Mouse (Mus musculus): ENCODE data around the gene Col11a2. TPM values are rescaled to one million over a fixed set of nuclear protein-coding genes. Genes with fewer than 3 reads are reported as not detected.

Col11a2 gene
- polyA plus RNA-seq, 1 experiment from 2014 or later: 0.61 TPM

DNA sequence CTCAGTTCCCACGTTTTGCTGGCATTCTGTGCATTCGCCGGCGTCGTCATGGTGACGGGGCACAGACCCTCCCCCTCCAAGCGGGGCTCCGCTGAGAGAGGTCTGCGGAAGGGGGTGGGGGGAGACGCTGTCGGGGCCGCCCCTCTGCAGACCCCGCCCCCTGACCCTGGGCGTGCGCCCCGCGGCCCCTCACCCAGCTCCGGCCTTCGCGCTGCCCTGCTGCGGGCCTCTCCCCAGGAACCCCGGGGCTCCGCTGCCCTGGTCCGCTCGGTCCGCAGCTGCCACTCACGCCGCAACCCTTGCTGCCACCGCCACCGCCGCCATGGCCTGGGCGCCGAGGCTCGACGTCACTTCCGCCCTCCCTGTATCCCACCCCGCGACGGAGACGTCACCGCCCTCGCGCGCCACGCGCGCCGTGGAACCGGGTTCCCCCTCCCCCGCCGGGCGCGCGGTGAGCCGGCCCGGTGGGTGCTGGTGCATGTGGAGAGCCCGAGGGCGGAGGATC is 14.9 kb upstream of the Col11a2 start, which contains the start of gene Ring1:
Ring1 (minus strand) TSS at position 364 of the 505 bp plus-strand sequence.
- ATAC-seq (ENCODE audit: insufficient read depth, low FRiP score): peak; percentile 77
- under 1% methylated on average over 55 of the region's 58 CpGs for WGBS
- H3K9me3 ChIP-seq (replicated peaks; ENCODE audit: control insufficient read depth, low read length): no peaks in the 10 kb centered on the region
- H3K4me3 ChIP-seq (replicated peaks; ENCODE audit: low read length): peak within 1 kb of the TSS; percentile 92
- H3K27me3 ChIP-seq (ENCODE audit: control insufficient read depth, insufficient read depth, low read length): no peaks in the 10 kb centered on the region
- H3K4me2 ChIP-seq (ENCODE audit: low read depth, low read length): peak within 1 kb of the TSS; percentile 88
- H3K9ac ChIP-seq (ENCODE audit: low read length): peak within 1 kb of the TSS; percentile 92
- peak within 1 kb of the TSS; percentile 93 for H3K27ac ChIP-seq (ENCODE audit: low read length)
- H3K4me1 ChIP-seq (ENCODE audit: control insufficient read depth, insufficient read depth, low read length): peaks cover 34% of the 10 kb centered on the region
- H3K36me3 ChIP-seq (ENCODE audit: control insufficient read depth, insufficient read depth, low read length): peaks cover 33% of the 10 kb centered on the region

DNA sequence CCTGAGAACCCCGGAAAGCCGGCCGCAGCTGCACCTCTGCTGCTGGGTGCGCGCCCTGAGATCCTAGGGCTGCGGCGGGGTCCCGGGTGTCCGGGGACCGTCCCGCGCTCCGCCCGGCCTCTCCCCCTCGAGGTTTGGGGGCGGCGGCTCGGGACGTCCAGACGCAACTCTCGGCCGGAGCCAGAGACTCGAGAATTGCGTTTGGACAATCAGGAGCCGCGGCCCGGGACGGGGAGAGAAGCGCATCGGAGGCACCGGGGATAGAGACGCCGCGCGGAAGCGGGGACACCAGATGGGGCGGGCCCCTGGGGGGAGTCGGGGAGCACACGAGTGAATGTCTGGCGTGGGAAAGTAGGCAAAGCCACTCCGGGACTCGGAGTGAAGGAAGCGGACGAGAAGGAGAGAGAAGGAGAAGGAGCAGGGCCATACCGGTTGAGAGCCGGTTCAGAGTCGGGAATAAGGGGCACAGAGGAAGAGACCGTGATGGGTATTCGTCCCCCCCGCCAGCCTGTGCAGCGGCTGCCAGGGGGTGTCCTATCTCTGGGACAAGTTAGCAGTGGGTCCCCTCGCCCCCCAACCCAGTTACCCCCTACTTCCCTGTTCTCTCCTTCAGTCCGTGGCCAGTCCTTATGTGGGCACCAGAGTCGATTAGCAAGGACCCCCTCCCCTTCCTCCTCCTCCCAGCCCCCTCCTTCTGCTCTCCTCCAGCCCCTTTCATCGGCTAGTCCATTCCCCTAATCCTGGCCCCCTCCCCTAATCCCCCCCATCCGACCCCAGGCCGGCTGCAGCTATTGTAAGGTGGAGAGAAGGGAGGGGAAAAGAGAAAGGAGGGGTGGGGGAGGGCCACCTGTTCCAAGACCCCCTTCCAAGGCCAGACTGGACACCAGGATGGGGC is 14.1 kb upstream of the Col11a2 start:
- H3K4me1 ChIP-seq (ENCODE audit: control insufficient read depth, insufficient read depth, low read length): peaks cover 42% of the 10 kb centered on the region
- no peak for ATAC-seq (ENCODE audit: insufficient read depth, low FRiP score)

DNA sequence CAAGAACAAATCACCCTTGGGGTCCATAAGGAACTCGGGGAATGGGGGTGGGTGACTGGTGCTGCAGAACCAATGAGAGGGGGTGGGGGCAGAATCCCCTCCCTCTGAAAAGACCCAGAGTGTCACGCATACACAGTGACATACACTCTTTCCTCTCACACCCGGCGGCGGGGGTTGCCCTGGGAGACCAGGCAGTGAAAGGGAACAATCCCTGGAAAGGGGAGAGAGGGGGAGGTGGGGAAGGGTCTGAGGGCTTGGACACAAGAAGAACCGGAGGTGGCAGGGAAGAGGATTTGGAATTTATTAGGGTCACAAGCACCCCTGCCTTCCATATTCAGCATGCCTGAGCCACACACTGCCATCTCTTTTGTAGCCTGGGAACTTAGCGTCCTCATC is 13.5 kb upstream of the Col11a2 start:
- Histone ChIP-seq H3K4me2 (ENCODE audit: low read depth, low read length) (peak overlapping the region; percentile 88), H3K4me1 (ENCODE audit: control insufficient read depth, insufficient read depth, low read length) (peaks cover 48% of the 10 kb centered on the region), H3K36me3 (ENCODE audit: control insufficient read depth, insufficient read depth, low read length) (peaks cover 32% of the 10 kb centered on the region), H3K27me3 (ENCODE audit: control insufficient read depth, insufficient read depth, low read length) (no peaks in the 10 kb centered on the region), H3K4me3 (replicated peaks; ENCODE audit: low read length) (peak overlapping the region; percentile 92), H3K27ac (ENCODE audit: low read length) (no peak overlapping the region), H3K9me3 (replicated peaks; ENCODE audit: control insufficient read depth, low read length) (no peaks in the 10 kb centered on the region), H3K9ac (ENCODE audit: low read length) (peak overlapping the region; percentile 92)
- 27% methylated on average over 7 of the region's 7 CpGs for WGBS
- no peak for ATAC-seq (ENCODE audit: insufficient read depth, low FRiP score)

More for the DNA sequence above, 14.1 kb upstream of the Col11a2 start:
- Histone ChIP-seq H3K9me3 (replicated peaks; ENCODE audit: control insufficient read depth, low read length) (no peaks in the 10 kb centered on the region), H3K4me3 (replicated peaks; ENCODE audit: low read length) (peak overlapping the region; percentile 92), H3K27me3 (ENCODE audit: control insufficient read depth, insufficient read depth, low read length) (no peaks in the 10 kb centered on the region), H3K27ac (ENCODE audit: low read length) (peak overlapping the region; percentile 93), H3K4me2 (ENCODE audit: low read depth, low read length) (peak overlapping the region; percentile 88), H3K9ac (ENCODE audit: low read length) (peak overlapping the region; percentile 92), H3K36me3 (ENCODE audit: control insufficient read depth, insufficient read depth, low read length) (peaks cover 36% of the 10 kb centered on the region)
- WGBS: under 1% methylated on average over 53 of the region's 57 CpGs

DNA sequence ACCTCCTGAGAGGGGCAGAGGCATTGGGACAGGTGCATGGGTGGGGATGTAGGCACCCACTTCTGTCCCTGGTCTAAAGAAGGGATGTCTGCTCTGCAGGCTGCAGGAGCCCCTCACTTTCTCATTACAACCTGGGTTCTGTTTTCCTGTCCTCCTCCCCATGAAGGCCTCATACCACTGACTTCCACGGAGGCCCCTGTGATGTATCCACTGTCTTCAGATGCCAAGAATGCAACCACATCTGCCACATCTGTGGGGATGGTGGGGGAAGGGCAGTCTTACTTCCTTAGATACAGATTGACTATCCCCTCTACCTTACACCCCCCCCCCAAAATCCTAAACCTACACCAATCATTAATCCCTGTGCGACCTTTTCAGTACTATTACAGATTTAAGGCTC is 13.0 kb upstream of the Col11a2 start:
- ATAC-seq (ENCODE audit: insufficient read depth, low FRiP score): no peak
- peaks cover 27% of the 10 kb centered on the region for H3K36me3 ChIP-seq (ENCODE audit: control insufficient read depth, insufficient read depth, low read length)
- no peak overlapping the region for H3K27ac ChIP-seq (ENCODE audit: low read length)
- peaks cover 48% of the 10 kb centered on the region for H3K4me1 ChIP-seq (ENCODE audit: control insufficient read depth, insufficient read depth, low read length)
- no peak overlapping the region for H3K4me2 ChIP-seq (ENCODE audit: low read depth, low read length)
- no peak overlapping the region for H3K9ac ChIP-seq (ENCODE audit: low read length)
- 35% methylated on average over 2 of the region's 2 CpGs for WGBS
- H3K9me3 ChIP-seq (replicated peaks; ENCODE audit: control insufficient read depth, low read length): no peaks in the 10 kb centered on the region
- no peaks in the 10 kb centered on the region for H3K27me3 ChIP-seq (ENCODE audit: control insufficient read depth, insufficient read depth, low read length)
- no peak overlapping the region for H3K4me3 ChIP-seq (replicated peaks; ENCODE audit: low read length)

DNA sequence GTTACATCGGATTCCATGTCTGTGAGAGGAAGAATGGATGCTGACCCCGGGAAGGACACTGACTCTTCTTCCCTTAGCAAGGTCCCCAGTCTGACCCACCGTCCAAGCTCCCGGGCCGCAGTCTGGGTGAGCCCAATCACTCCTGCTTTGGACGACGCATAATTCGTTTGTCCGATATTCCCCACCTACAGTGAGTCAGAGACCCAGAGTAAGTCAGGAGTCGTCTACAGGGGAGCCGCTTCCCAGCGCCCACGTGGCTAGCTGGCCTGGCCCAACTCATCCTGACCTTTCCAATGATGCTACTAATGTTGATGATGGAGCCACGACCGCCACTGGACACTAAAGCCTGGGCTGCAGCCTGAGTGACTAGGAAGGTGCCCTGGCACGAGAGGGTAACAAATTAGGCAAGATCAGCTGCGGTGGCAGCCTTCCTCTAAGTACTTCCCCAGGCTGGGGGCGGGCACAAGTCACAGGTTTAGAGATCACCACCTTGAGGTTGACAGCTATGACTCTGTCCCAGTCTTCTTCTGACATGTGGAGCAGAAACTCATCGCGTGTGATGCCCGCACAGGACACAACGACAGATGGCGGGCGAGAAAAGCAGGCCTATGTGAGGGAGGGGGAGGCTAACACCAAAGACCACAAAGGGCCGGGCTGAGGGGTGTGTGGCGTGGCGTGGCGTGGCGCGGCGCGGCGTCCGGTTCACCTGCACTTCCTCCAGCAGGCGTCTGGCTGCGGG is 12.2 kb upstream of the Col11a2 start:
- peak overlapping the region; percentile 85 for H3K4me2 ChIP-seq (ENCODE audit: low read depth, low read length)
- H3K27ac ChIP-seq (ENCODE audit: low read length): peak overlapping the region; percentile 66
- H3K9me3 ChIP-seq (replicated peaks; ENCODE audit: control insufficient read depth, low read length): no peaks in the 10 kb centered on the region
- H3K27me3 ChIP-seq (ENCODE audit: control insufficient read depth, insufficient read depth, low read length): no peaks in the 10 kb centered on the region
- peak overlapping the region; percentile 75 for H3K4me3 ChIP-seq (replicated peaks; ENCODE audit: low read length)
- peaks cover 48% of the 10 kb centered on the region for H3K4me1 ChIP-seq (ENCODE audit: control insufficient read depth, insufficient read depth, low read length)
- peak overlapping the region; percentile 74 for H3K9ac ChIP-seq (ENCODE audit: low read length)
- no peak for ATAC-seq (ENCODE audit: insufficient read depth, low FRiP score)
- peaks cover 20% of the 10 kb centered on the region for H3K36me3 ChIP-seq (ENCODE audit: control insufficient read depth, insufficient read depth, low read length)
- WGBS: 10% methylated on average over 36 of the region's 36 CpGs

DNA sequence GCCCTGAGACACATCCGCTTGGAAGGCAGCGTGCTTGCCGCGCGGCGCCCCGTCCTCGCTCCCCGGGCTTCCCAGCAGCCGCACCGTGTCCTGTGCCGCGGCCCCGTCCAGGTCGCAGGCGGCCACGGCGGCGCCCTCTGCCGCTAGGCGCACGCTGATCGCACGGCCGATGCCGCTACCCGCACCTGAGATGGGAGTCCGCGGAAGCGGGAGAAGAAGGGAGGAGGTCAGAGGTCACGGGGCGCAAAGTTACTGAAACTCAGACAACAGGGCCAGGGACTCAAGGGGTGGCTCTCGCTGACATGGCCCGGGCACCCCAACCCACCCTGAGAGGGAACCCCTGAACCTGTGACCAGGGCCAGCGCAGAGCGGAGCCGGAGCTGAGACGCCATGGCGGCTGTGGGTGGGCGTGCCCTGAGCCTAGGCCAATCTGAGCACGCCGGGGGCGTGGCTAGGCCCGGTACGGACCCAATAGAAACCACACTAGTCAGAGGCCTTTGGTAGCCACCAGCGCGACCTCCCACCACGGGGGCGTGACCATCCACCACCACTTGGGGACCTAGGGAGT is 11.5 kb upstream of the Col11a2 start, which contains the start of gene H2-Ke6:
H2-Ke6 (minus strand) TSS at position 405 of the 568 bp plus-strand sequence.
- Histone ChIP-seq H3K4me1 (ENCODE audit: control insufficient read depth, insufficient read depth, low read length) (peaks cover 52% of the 10 kb centered on the region), H3K9ac (ENCODE audit: low read length) (peak within 1 kb of the TSS; percentile 74), H3K4me3 (replicated peaks; ENCODE audit: low read length) (peak within 1 kb of the TSS; percentile 75), H3K4me2 (ENCODE audit: low read depth, low read length) (peak within 1 kb of the TSS; percentile 85), H3K36me3 (ENCODE audit: control insufficient read depth, insufficient read depth, low read length) (peaks cover 16% of the 10 kb centered on the region), H3K27me3 (ENCODE audit: control insufficient read depth, insufficient read depth, low read length) (no peaks in the 10 kb centered on the region), H3K27ac (ENCODE audit: low read length) (peak within 1 kb of the TSS; percentile 66), H3K9me3 (replicated peaks; ENCODE audit: control insufficient read depth, low read length) (no peaks in the 10 kb centered on the region)
- WGBS: under 1% methylated on average over 49 of the region's 49 CpGs
- peak; percentile 75 for ATAC-seq (ENCODE audit: insufficient read depth, low FRiP score)

DNA sequence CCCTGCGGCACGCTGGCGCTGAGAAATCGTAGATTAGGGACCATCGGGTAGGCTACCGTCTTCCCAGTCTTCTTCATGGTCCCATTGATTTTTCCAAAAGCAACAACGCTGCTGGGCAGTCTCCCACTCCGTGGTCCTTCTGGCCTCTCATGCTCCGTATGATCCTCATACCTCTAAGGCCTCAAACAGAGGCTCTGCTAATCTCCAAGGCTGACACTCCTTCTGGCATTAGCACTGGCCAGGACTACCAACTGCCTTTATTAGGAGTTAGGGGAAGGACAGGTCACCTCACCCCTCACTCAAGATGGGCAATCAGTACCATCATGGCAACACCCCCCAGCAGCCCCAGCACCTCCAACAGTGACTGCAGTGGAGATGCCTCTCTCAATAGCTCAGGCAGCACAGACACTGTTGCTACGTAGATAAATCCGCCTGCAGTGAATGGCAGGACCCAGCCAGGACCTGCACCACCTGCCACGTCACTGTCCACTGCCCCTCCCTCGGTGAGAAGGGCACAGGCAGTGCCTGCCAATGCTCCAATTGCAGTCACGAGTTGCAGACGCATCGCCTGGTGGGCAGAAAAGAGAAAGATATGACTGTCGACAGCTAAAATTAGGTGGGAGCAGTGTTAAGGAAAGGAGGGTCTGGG is 10.6 kb upstream of the Col11a2 start:
- Histone ChIP-seq H3K4me3 (replicated peaks; ENCODE audit: low read length) (no peak overlapping the region), H3K4me1 (ENCODE audit: control insufficient read depth, insufficient read depth, low read length) (peaks cover 61% of the 10 kb centered on the region)
- WGBS: 73% methylated on average over 17 of the region's 17 CpGs

DNA sequence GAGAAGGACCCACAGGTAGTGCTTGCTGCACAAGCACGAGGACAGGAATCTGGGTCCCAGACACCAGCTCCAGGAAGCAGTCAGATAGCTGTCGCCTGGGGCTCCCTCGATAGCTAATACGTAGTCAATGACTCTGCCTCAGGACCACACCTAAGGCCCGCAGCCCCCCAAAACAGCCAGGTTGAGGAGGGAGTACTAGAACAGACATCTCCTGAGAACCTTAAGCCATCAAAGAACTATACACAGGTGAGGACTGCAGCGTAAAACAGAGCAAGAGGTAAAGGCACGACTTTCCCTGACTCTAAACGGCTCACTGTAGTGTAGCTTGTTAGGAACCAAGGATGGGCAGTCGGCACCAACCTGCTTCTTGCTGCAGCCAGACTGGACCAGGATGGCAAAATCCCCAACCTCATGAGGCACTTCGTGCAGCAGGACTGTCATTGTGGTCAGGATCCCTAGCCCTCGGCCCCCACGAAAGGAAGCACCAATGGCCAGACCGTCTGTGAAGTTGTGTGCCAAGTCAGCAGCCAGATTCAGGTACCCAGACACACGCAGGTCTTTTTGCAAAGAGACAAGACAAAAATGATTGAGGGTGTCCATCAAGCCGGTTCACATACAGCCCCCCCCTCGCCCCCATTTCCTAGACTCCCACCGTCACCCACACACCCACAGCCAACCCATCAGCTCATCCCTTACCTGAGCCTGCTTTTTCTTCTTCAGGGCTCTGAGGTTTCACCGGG is 9.9 kb upstream of the Col11a2 start:
- WGBS: 86% methylated on average over 18 of the region's 18 CpGs
- Histone ChIP-seq H3K27me3 (ENCODE audit: control insufficient read depth, insufficient read depth, low read length) (no peaks in the 10 kb centered on the region), H3K9me3 (replicated peaks; ENCODE audit: control insufficient read depth, low read length) (no peaks in the 10 kb centered on the region), H3K36me3 (ENCODE audit: control insufficient read depth, insufficient read depth, low read length) (peaks cover 16% of the 10 kb centered on the region), H3K4me3 (replicated peaks; ENCODE audit: low read length) (peak overlapping the region; percentile 93; the same call in 1 of the 2 replicates), H3K4me1 (ENCODE audit: control insufficient read depth, insufficient read depth, low read length) (peaks cover 62% of the 10 kb centered on the region), H3K27ac (ENCODE audit: low read length) (no peak overlapping the region), H3K4me2 (ENCODE audit: low read depth, low read length) (peak overlapping the region; percentile 99), H3K9ac (ENCODE audit: low read length) (peak overlapping the region; percentile 96)
- ATAC-seq (ENCODE audit: insufficient read depth, low FRiP score): no peak

More for the DNA sequence above, 10.6 kb upstream of the Col11a2 start:
- peak overlapping the region; percentile 51 for H3K27ac ChIP-seq (ENCODE audit: low read length)
- no peaks in the 10 kb centered on the region for H3K27me3 ChIP-seq (ENCODE audit: control insufficient read depth, insufficient read depth, low read length)
- H3K4me2 ChIP-seq (ENCODE audit: low read depth, low read length): peak overlapping the region; percentile 85; the same call in 1 of the 2 replicates
- H3K9me3 ChIP-seq (replicated peaks; ENCODE audit: control insufficient read depth, low read length): no peaks in the 10 kb centered on the region
- no peak for ATAC-seq (ENCODE audit: insufficient read depth, low FRiP score)
- 0 out of 2 replicates have a peak overlapping the region, but pooled peaks have one; percentile 38 for H3K9ac ChIP-seq (ENCODE audit: low read length)
- peaks cover 15% of the 10 kb centered on the region for H3K36me3 ChIP-seq (ENCODE audit: control insufficient read depth, insufficient read depth, low read length)

All from stomach, embryonic 16.5 days (tissue).